Mouse (Mus musculus): ENCODE data around the gene N6amt1.

GRCm38 (mm10) chr16:87366035-87366434 lies 12.1 kb downstream of the N6amt1 start:
- TF ChIP-seq CTCF (conservative IDR thresholded peaks at IDR 0.05; ENCODE audit: insufficient read depth, insufficient read length, low read depth, low read length) (no peak), POLR2A (IDR thresholded peaks at IDR 0.05; ENCODE audit: low read depth, low read length) (no peak)
